Mouse (Mus musculus): ENCODE results near the gene Ctse. TPM values are rescaled to one million over a fixed set of nuclear protein-coding genes. Genes with fewer than 3 reads are reported as not detected.

Ctse gene
- polyA plus RNA-seq, 1 experiment from 2014 or later: not detected

GRCm38 (mm10) chr1:131638541-131639421 is 675 bp downstream of the Ctse start:
- Histone ChIP-seq H3K27me3 (replicated peaks; ENCODE audit: control insufficient read depth, insufficient read depth, low read length) (no peaks in the 10 kb centered on the region), H3K4me2 (ENCODE audit: low read length) (no peak overlapping the region), H3K27ac (ENCODE audit: low read depth, low read length) (no peak overlapping the region), H3K36me3 (ENCODE audit: control insufficient read depth, insufficient read depth, low read length) (no peaks in the 10 kb centered on the region), H3K4me1 (ENCODE audit: control insufficient read depth, insufficient read depth, low read length) (no peaks in the 10 kb centered on the region), H3K4me3 (ENCODE audit: low read depth, low read length) (no peak overlapping the region), H3K9ac (ENCODE audit: low read length) (no peak overlapping the region), H3K9me3 (replicated peaks; ENCODE audit: control insufficient read depth, low read length) (no peaks in the 10 kb centered on the region)
- 83% methylated on average over 9 of the region's 9 CpGs for WGBS
- no peak for ATAC-seq
- DNase-seq (ENCODE audit: low spot score): no peak

DNA sequence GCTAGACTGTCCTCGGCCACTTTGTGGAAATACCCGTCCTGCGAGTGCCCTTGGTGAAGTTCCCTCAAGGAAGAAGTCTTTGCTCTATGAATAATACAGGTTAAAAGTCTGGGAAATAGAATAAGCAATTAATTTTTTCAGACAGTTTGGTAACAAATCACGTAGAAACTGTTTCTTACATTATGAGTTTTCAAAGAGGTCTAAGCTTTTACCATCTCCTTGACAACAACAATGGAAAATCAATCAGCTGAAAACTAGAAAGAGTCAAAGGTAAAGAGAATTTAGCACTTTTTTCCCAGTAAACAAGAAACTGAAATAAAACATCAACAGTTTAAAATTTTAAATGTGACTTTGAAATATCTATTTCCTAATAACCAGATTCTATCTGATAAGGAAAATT is 2.0 kb downstream of the Ctse start:
- H3K9ac ChIP-seq (ENCODE audit: low read length): no peak overlapping the region
- 79% methylated on average over 4 of the region's 4 CpGs for WGBS
- DNase-seq (ENCODE audit: low spot score): no peak
- H3K4me3 ChIP-seq (ENCODE audit: low read depth, low read length): no peak overlapping the region
- ATAC-seq: no peak
- H3K27ac ChIP-seq (ENCODE audit: low read depth, low read length): no peak overlapping the region
- H3K9me3 ChIP-seq (replicated peaks; ENCODE audit: control insufficient read depth, low read length): no peaks in the 10 kb centered on the region
- no peaks in the 10 kb centered on the region for H3K4me1 ChIP-seq (ENCODE audit: control insufficient read depth, insufficient read depth, low read length)
- H3K36me3 ChIP-seq (ENCODE audit: control insufficient read depth, insufficient read depth, low read length): no peaks in the 10 kb centered on the region
- no peaks in the 10 kb centered on the region for H3K27me3 ChIP-seq (replicated peaks; ENCODE audit: control insufficient read depth, insufficient read depth, low read length)
- no peak overlapping the region for H3K4me2 ChIP-seq (ENCODE audit: low read length)

GRCm38 (mm10) chr1:131641565-131641964 is 3.5 kb downstream of the Ctse start:
- Histone ChIP-seq H3K27ac (ENCODE audit: low read depth, low read length) (no peak overlapping the region), H3K9ac (ENCODE audit: low read length) (no peak overlapping the region), H3K4me2 (ENCODE audit: low read length) (no peak overlapping the region), H3K4me1 (ENCODE audit: control insufficient read depth, insufficient read depth, low read length) (no peaks in the 10 kb centered on the region), H3K27me3 (replicated peaks; ENCODE audit: control insufficient read depth, insufficient read depth, low read length) (no peaks in the 10 kb centered on the region), H3K36me3 (ENCODE audit: control insufficient read depth, insufficient read depth, low read length) (no peaks in the 10 kb centered on the region), H3K4me3 (ENCODE audit: low read depth, low read length) (no peak overlapping the region), H3K9me3 (replicated peaks; ENCODE audit: control insufficient read depth, low read length) (no peaks in the 10 kb centered on the region)
- 90% methylated on average over 13 of the region's 13 CpGs for WGBS
- ATAC-seq: no peak
- DNase-seq (ENCODE audit: low spot score): no peak

- Histone ChIP-seq H3K27ac (ENCODE audit: low read depth, low read length) (no peak overlapping the region), H3K9ac (ENCODE audit: low read length) (no peak overlapping the region), H3K4me3 (ENCODE audit: low read depth, low read length) (no peak overlapping the region), H3K36me3 (ENCODE audit: control insufficient read depth, insufficient read depth, low read length) (no peaks in the 10 kb centered on the region), H3K9me3 (replicated peaks; ENCODE audit: control insufficient read depth, low read length) (no peaks in the 10 kb centered on the region), H3K4me2 (ENCODE audit: low read length) (no peak overlapping the region), H3K4me1 (ENCODE audit: control insufficient read depth, insufficient read depth, low read length) (no peaks in the 10 kb centered on the region), H3K27me3 (replicated peaks; ENCODE audit: control insufficient read depth, insufficient read depth, low read length) (no peaks in the 10 kb centered on the region)
- DNase-seq (ENCODE audit: low spot score) (no peak), ATAC-seq (no peak)
- WGBS: 90% methylated on average over 2 of the region's 2 CpGs
These were observed 4.1 kb downstream of the Ctse start for GRCm38 (mm10) chr1:131642251-131642650.

GRCm38 (mm10) chr1:131652670-131653443 is 14.8 kb downstream of the Ctse start:
- Histone ChIP-seq H3K27ac (ENCODE audit: low read depth, low read length) (no peak overlapping the region), H3K4me1 (ENCODE audit: control insufficient read depth, insufficient read depth, low read length) (peaks cover 5% of the 10 kb centered on the region; the same call in 1 of the 2 replicates), H3K4me3 (ENCODE audit: low read depth, low read length) (no peak overlapping the region), H3K9me3 (replicated peaks; ENCODE audit: control insufficient read depth, low read length) (no peaks in the 10 kb centered on the region), H3K36me3 (ENCODE audit: control insufficient read depth, insufficient read depth, low read length) (no peaks in the 10 kb centered on the region), H3K9ac (ENCODE audit: low read length) (no peak overlapping the region), H3K27me3 (replicated peaks; ENCODE audit: control insufficient read depth, insufficient read depth, low read length) (no peaks in the 10 kb centered on the region), H3K4me2 (ENCODE audit: low read length) (no peak overlapping the region)
- WGBS: 76% methylated on average over 12 of the region's 12 CpGs
- no peak for DNase-seq (ENCODE audit: low spot score)
- no peak for ATAC-seq

DNA sequence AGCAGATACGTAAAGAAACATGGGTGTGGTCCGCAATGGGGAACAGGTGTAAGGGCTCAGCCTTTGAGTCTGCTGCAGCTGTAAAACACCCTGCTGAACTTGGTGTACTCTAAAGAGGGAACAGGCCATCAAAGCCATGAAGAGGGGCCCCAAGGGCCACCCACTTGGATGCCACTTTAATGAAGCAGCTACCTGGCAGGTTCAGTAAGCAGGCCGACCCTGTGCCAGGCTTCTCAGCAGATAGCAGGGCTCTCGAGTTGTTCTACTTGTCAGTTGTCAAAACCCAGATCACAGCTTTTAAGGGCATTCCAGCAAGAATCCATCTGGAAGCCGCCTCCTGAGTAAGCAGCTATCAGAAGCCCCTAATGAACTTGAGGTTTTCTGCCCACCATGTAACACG is 17.5 kb downstream of the Ctse start:
- Histone ChIP-seq H3K4me3 (ENCODE audit: low read depth, low read length) (no peak overlapping the region), H3K4me1 (ENCODE audit: control insufficient read depth, insufficient read depth, low read length) (peaks cover 6% of the 10 kb centered on the region; the same call in 1 of the 2 replicates), H3K4me2 (ENCODE audit: low read length) (no peak overlapping the region), H3K9ac (ENCODE audit: low read length) (no peak overlapping the region), H3K36me3 (ENCODE audit: control insufficient read depth, insufficient read depth, low read length) (no peaks in the 10 kb centered on the region), H3K9me3 (replicated peaks; ENCODE audit: control insufficient read depth, low read length) (no peaks in the 10 kb centered on the region), H3K27ac (ENCODE audit: low read depth, low read length) (no peak overlapping the region), H3K27me3 (replicated peaks; ENCODE audit: control insufficient read depth, insufficient read depth, low read length) (no peaks in the 10 kb centered on the region)
- DNase-seq (ENCODE audit: low spot score) (no peak), ATAC-seq (no peak)
- WGBS: 82% methylated on average over 6 of the region's 6 CpGs

DNA sequence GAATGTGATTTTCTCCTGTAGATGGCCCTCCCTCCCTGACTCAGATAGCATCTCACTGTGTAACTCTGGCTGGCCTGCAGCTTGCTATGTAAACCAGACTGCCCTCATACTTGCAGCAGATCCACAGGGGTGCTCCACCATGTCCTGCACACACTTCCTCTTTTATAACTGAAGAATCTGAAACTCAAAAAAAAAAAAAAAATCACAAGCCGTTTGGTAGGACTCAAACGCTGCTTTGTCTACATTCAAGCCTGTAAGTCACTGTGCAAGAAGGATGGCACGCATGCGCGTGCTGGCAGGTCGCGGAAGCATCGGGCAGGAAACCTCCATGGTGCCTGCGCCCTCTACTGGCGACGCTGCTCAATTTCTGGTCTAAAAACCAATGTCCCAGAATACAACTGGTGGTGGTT is 19.8 kb downstream of the Ctse start:
- H3K27ac ChIP-seq (ENCODE audit: low read depth, low read length): peak overlapping the region; percentile 82
- no peaks in the 10 kb centered on the region for H3K9me3 ChIP-seq (replicated peaks; ENCODE audit: control insufficient read depth, low read length)
- H3K27me3 ChIP-seq (replicated peaks; ENCODE audit: control insufficient read depth, insufficient read depth, low read length): no peaks in the 10 kb centered on the region
- WGBS: 0% methylated on average over 11 of the region's 11 CpGs
- H3K4me3 ChIP-seq (ENCODE audit: low read depth, low read length): peak overlapping the region; percentile 21
- peak overlapping the region; percentile 48 for H3K4me2 ChIP-seq (ENCODE audit: low read length)
- H3K4me1 ChIP-seq (ENCODE audit: control insufficient read depth, insufficient read depth, low read length): peaks cover 6% of the 10 kb centered on the region; the same call in 1 of the 2 replicates
- no peaks in the 10 kb centered on the region for H3K36me3 ChIP-seq (ENCODE audit: control insufficient read depth, insufficient read depth, low read length)
- H3K9ac ChIP-seq (ENCODE audit: low read length): peak overlapping the region; percentile 57
- ATAC-seq: peak; percentile 93
- peak; percentile 98 for DNase-seq (ENCODE audit: low spot score)

DNA sequence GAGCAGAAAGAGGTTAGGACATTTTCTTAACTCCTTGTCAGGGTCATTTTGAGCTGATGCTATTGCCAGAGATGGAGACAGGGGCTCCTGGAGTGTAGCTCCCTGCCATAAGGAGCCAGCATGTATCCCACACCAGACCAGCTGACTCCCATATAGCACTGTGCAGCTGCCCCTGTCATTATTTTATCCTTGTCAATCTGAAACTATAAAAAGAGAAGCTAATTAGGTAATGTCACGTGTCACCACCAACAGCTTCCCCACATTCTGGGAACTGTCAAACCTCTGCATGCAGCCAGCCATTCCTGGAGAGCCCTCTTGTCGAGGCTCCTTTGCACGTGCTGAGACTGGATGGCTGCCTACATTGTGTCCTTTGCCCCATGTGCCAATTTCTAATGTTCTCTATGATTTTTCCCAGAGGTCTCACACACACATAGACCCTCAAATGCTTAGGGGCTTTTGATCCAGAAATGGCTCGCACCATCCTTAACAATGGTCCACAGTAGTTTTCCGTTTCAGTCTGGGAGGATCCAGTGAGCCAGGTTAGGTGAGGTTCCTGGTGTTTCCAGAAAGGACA is 21.5 kb downstream of the Ctse start:
- 63% methylated on average over 5 of the region's 5 CpGs for WGBS
- no peak overlapping the region for H3K9ac ChIP-seq (ENCODE audit: low read length)
- no peak overlapping the region for H3K4me2 ChIP-seq (ENCODE audit: low read length)
- ATAC-seq: no peak
- H3K27ac ChIP-seq (ENCODE audit: low read depth, low read length): no peak overlapping the region
- H3K4me3 ChIP-seq (ENCODE audit: low read depth, low read length): no peak overlapping the region
- no peaks in the 10 kb centered on the region for H3K9me3 ChIP-seq (replicated peaks; ENCODE audit: control insufficient read depth, low read length)
- H3K4me1 ChIP-seq (ENCODE audit: control insufficient read depth, insufficient read depth, low read length): peaks cover 6% of the 10 kb centered on the region; the same call in 1 of the 2 replicates
- H3K27me3 ChIP-seq (replicated peaks; ENCODE audit: control insufficient read depth, insufficient read depth, low read length): no peaks in the 10 kb centered on the region
- peak; percentile 15 for DNase-seq (ENCODE audit: low spot score)
- no peaks in the 10 kb centered on the region for H3K36me3 ChIP-seq (ENCODE audit: control insufficient read depth, insufficient read depth, low read length)
